Mouse (Mus musculus) ES-CJ7 (cell line): ENCODE measurements around the gene Ldha.
"Not testable (repeated sequence)": the region's sequence is repeated elsewhere in the genome, so short reads cannot be mapped to it uniquely, and the experiment has no call there.

ENCODE experiments used
- DNase-seq: peaks from one replicate; pipeline ENCODE4 v3.0.0; 2011; ENCODE audit warnings: low read depth, low spot score

The Ldha gene

DNA sequence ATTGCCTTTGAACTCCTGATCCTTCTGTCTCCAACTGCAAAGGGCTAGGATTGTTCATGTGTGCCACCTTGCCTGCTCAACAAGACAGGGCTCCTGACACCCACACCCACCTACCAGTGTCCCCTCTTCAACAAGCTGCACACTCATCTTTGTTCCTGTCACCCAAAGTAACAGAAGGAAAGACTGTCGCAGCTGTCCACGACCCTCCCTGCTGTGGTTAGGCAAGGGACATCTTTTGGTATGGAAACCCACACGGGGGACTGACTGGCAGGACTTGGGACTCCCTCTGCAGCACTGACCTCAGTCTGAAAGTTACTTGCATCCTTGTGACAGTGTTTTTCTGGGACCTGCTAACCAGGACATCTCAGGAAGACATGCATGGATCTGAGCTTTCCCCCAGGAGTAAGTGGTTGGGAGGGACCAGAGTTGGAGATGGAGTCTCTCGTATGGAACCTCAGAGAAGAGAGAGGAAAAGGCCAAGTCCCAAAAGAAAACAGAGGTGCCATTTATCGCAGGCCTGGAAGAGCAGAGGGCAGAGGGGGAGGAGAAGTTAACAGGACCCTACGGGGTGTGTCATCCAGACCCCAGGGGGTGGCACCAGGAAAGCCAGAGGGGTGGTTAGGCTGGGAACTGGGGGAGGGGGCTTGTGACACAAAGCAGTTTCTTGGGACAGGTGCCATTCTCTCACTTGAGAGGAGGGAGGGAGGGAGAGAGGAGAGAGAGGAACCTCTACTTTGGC is at the start of gene Ldha:
Gene Ldha (plus strand): TSS at position 689 of the 739 bp plus-strand sequence.
- DNase-seq = no peak

DNA sequence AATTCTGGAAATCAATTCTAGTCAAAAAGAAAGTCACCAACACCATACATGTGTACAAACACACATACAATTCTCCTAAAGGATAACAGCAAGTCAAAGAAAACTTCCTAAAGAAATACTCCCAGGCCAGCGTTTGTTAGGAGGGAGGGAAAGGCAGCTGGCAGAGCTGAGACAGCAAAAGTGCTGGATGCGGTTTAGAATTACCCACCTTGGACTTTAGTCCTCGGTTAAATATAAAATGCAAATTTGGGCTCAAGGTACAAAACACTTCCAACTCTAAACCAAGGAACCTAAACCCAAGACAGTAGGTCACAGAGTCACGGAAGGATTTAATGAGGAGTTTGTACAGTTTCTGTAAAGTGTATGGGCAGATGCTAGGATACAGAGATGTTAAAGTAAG is 47.4 kb upstream of the Ldha start:
- no peak for DNase-seq

DNA sequence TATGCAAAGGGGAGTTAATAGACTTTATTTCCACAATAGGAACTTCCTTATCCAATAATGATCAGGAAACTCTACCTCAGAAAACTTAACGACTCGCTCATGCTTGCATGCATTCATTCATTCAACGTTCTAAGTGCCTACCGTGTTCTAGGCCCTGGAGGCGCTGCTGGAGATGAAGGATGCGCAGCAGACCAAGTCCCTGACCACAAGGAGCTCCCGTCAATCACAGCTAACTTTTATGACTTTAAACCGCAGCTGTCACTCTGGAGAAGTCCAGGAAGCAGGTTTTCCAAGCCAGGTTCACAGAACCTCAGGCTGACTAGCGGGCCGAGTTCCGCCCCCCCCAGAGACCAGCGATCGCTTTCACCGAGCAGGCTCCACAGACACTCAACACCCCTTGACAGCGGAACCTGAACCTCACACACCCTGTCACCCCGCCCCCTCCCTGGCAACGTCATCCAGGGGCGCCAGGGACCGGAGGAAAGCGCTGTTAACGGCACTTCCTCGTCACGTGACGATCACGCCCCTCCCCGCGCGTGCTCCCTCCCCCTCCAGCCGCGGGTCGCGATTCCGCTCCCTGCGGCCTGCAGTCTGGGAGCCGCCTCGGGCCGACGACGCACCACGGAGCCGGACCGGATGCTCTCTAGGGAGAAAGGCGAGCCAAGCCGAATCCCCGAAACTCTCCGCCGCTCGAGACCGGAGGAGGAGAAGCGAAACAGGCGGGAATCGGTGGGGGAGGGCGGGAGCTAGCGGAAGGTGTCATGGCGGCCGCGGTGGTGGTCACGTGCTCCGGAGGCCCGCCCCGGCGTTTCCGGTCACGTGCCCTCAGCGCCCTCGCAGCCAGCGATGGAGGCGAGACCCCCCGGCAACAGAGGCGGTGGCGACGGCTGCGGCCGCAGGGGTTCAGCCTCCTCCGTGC is 45.7 kb upstream of the Ldha start, which contains the start of the genes Hps5 and Gtf2h1:
Gene Hps5 (minus strand): TSS at position 778 of the 919 bp plus-strand sequence.
Gene Gtf2h1 (plus strand): TSS at position 817 of the 919 bp plus-strand sequence.
- peak; percentile 98 for DNase-seq

DNA sequence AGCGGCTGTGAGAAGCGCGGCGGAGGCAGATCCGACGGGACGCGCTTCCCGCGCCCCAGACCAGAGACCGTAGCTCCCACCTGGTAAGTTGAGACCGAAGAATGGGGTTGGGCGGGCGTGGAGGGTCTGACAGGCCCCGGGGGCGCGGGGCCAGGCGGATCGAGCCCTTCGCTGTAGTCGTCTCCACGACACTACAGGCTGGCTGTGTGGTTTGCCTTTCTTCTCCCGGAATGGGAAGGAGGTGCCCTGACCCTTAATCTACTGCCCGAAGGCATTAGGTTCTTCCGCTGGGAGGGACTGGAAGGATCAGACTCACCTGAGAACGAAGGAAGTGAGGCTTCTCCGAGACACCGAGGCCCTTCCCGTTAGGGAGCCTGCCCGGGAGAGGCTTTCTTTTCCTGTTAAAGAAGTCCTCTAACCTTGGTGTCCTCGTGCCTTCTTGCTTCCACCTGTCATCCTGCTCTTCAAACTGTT is 45.0 kb upstream of the Ldha start:
- DNase-seq = no peak

DNA sequence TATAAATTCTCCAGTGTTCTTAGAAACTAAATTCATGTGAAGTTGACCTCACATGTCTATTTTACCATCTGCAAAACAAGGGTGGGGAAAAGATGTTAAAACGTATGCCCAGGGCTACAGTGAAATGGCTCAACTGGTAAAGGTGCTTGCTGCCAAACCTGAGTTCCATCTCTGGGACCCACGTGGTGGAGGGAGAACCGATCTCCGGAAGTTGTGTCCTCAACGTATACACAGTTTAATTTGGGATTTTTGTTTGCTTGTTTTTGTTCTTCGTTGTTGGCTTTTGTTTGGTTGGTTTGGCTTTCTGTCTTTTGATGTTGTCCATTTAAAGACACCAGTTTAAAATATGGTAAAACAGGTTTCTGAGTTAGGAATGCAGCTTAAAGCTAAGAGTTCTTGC is 44.5 kb upstream of the Ldha start:
- DNase-seq = peak; percentile 12

DNA sequence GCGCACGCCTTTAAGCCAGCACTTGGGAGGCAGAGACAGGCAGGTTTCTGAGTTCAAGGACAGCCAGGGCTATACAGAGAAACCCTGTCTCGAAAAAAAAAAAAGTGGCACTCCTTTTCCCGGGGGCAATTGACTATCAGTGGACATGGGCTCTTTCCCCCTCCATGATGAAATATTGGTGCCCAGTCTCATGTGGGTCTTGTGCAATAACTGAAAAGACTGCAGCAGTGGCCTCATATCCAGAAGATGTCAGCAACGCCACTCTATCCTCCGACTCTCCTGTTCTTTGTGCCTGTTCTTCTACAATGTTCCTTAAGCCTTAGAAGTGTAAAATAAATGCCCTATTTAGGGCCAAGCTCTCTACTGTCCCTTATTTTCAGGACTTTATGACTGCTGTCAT is 30.9 kb upstream of the Ldha start:
- no peak for DNase-seq

DNA sequence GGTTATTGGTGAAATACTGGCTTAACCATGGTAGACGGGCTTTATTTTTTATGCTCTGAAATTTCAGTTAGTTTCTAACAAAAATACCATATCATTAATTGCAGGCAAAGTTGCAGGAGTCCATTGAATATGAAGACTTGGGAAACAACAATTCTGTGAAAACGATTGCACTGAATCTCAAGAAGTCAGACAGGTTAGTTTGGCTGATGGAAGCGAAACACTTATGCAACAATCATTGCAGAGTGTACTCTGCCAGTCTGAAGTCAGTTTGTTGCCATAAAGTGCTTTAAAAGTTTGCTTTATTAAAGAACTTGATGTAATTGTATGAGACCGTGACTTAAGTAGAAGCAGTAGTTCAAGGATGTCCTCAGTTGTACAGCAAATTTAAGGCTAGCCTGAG is 27.3 kb upstream of the Ldha start:
- no peak for DNase-seq

DNA sequence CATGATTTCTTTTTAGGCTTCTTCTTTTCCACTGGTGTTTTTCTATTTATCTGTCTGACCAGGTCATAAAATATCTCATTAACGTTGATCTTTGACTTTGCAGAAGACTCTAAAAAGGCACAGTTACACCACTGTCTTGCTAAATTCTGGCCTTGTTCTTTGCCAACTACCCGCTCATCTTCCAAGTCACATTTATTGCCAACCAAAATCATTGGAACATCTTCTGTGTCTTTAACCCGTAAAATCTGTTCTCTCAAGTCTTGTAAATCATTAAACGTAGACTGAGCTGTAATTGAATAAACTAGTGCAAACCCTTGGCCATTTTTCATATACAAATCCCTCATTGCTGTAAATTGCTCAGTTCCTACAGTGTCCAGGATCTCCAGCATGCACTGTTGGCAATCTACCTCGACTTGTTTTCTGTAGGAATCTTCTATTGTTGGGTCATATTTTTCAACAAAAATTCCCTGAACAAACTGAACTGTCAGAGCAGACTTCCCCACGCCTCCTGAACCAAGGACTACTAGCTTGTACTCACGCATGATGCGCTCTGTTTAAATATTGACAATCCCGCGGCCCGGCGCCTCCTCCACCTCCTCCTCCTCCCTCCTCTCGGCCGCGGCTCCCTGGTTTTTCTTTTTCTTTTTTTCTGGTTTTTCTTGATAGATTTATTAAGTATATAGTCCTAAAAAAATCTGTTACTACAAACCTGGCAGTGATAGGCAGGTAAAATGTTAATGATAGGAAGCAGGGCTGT is 20.2 kb upstream of the Ldha start:
- DNase-seq = not testable (repeated sequence)

DNA sequence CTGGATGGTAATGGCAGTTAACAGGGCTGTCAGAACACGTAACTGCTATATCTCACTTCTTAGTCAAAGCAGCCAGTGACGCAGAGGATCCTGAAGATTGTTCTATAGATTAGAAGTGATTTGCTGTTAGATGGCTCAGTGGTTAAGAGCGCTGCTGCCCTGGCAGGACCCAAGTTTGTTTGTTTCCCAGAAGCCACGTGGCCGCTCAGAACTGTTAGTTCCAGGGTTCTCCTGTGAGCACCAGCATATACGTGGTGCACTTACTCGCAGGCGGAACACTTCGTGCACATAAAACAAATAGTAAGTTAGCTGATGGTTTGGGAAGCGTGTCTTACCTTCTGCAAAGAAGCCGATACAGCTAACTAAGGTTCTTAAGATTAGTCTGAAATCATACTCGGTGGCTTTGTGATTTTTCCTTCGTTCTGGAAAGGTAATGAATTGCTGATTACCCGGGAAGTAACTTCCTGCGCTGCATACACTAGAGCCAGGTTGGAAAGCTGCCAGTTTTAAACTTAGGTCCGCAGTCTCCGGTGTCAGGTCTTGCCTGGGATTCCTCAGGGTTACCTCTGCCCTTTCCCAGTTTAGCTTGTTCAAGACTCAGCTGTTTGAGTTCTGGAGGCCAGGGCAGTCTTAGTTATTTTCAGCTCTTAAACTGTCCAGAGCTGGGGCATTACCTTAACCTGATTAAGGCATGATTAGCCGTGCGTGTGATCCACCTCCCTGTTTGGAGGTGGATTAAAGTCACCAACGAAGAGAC is 14.1 kb upstream of the Ldha start:
- no peak for DNase-seq

DNA sequence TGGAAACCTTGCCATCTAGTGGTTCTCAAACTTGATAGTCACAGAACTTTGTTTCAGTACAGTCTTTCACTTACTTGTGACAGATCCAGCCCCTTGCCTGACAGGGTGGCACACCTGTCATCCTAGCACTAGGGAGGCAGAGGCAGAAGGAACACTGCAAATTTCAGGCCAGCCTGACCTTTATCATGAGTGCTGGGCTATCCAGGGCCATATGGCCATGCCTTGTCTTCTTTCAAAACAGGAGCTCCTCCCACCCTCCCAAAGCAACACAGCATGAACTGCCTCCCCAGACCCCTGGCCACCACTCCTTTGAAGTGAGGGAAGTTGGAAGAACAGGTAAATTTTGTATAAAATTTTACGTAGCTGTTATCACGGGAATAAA is 13.5 kb upstream of the Ldha start:
- no peak for DNase-seq

DNA sequence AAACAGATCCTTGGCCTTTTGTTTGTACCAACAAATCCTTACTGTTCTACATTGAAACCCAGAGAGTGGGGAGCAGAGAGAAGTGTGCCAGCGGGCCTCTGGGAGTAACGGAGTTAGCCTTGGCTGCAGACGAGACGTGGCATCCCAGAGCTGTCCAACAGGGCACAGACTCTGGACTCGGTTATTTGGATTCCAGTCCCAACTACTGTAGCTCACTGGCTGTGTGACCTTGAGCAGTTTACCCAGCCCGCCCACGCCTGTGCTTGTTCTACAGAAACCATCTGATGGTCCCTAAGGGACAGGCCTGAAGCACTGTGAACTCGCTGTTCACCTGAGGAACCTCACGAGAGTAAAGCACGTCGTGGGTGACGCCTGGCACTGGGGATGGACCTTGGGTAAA is 11.4 kb upstream of the Ldha start:
- DNase-seq = peak; percentile 32

DNA sequence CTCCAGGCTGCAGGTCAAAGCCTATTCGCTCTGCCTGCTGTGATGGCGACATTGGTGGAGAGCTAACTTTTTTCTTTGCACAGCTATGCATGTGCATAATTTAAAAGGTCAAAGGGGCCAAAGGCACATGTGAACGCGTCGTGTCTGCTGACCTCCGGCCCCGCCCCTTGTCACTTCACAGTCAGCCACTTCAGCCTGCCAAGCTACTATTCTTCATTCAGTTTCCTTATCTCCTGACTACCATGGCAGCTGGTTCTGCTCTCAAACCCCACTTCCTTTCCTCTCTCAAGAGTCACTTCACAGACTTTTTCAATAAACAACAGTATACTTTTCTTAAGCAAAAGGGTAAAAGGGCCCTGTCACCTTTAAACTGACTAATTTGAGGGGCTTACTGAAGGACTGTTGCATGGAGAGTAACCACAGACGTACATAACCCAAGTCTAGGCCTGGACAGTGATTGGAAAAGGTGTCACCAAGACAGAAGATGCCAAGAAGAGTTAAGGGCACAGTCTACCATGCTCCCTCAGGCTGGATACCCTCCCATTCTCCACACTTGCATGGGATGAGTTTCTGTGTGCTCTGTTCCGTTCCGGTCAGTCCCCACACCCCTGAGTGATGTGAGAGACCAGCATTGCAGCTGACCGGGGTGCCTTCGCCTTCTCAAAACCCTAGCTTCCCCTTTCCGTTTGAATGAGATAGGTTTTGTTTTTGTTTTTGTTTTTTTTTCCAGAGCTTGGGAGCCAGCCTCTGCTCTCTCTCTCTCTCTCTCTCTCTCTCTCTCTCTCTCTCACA is 10.3 kb upstream of the Ldha start:
- DNase-seq = no peak

DNA sequence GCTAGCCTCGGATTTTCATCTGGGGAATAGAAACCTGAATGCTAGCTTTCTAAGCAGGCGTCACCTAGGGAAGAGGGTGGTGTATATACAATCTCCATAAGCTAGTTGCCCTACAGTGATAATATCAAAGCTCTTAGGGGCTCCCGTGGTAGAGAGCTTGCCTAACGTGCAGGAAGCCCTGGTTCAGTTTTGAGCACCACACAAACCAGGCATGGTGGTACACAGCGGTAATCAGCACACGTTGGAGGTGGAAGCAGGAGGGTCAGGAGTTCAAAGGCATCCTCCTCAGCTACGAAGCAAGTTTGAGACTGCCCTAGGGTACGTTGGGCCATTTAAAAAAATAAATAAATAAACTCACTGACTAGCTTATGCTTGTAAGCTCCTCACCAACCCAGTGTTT is 9.6 kb upstream of the Ldha start:
- DNase-seq = no peak

DNA sequence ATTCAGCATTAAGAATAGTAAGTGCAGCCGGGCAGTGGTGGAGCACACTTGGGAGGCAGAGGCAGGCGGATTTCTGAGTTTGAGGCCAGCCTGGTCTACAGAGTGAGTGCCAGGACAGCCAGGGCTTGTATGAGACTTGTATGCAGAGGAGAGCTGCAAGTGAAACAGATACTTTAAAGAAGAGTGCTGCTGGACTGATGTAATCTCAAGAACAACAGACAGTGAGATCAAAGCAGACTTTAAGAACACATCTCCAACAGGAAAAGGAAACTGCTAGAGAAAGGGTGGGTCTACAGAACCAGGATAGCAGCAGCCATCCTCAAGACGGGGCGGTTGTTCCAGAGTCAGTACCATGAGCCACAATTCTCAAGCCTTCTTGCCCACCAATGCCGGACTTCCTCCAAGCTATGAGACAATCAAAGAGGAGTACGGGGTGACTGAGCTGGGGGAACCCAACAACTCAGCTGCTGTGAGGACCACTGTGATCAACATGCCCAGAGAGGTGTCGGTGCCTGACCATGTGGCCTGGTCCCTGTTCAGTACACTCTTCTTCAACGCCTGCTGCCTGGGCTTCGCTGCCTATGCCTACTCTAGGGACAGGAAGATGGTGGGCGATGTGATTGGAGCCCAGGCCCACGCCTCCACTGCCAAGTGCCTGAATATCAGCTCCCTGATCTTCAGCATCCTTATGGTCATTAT is 9.0 kb upstream of the Ldha start:
- not testable (repeated sequence) for DNase-seq

DNA sequence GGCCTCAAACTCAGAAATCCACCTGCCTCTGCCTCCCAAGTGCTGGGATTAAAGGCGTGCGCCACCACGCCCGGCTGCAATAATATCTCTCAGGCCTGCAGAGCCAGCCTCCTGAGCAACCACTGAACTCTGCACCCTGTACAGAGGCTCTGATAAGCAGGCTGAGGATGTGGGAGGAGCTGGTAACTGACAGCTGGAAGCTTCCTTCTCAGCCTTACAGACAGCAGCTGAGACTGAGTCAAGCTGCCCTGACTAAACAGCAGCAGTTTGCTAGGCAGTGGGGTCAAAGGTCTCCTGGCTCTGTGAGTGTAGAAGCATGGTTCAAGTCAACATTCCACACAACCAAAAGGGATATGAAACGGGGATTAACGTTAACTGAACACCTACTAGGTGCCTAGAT is 8.0 kb upstream of the Ldha start:
- no peak for DNase-seq

DNA sequence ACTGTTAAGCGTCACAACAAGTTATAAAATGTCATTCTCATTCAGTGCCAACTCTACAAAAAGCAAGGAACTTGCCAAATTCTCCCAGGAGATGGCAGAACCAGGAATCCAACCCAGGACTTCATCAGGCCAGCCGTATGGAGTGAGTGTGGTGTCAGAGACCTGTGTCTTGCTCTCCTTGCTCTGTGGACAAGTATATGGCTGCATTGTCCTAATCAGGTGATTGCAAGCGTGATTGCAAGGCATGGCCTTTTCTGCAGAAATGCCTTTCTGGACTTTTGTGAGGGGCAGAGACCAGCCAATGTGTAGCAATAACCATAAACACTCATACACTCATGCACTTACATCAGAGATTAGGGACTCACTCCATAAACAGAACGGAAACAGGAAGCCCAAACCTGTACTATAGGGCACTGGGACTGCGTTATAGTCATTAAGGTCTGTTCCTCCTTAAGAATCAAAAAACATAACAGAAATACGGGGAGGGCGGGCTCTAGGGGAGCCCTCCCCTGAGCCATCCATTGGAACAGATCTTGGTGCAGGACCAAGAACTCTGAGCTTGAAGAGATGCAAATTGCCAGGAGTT is 7.5 kb upstream of the Ldha start:
- DNase-seq = no peak

DNA sequence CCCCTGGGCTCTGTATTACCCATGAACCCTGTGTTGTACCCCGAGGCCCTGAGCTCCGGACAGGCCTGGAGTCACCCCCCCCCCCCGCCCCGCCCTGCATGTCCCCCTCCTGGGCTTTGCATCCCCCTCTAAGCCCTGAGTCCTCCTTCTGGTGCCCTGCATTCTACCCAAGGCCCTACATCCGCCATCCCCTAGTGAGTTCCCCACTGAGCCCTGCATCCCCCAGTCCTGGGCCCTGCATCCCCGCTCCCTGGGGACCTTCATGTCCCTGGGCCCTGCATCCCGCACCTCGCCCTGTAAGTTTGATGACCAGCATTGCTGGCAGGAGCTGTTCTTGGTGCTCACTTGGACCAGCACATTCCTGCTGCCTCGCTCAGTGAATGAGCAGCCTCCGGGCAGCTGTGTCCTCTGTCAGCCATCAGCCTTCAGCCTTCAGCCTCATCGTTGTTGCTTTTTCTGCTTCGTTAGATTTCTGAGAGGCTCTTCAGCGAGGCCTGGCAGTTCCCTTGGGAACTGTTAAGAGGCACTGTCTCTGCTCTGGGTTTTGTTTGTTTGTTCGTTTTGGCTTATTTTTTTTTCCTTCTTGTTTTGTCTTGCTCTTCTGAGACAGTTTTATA is 6.2 kb upstream of the Ldha start:
- no peak for DNase-seq

DNA sequence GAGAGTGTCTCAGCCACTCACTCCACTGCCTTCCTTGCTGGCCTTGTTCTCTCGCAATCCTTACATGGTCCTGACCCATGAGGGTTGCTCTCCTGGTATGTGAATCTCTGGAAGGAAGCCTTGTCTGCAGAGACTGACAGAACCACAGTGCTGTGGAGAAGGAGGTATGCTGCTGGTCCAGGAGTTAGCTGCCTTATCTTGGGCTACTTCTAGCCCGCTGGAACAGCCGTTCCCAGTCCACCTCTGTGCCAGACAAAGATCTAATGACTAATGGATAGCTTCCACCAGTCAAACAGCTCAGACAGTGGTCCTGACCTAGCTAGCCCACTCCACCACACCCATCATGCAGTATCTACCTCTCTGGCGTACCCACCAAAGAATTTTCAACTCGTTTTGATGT is 4.9 kb upstream of the Ldha start:
- DNase-seq = no peak

DNA sequence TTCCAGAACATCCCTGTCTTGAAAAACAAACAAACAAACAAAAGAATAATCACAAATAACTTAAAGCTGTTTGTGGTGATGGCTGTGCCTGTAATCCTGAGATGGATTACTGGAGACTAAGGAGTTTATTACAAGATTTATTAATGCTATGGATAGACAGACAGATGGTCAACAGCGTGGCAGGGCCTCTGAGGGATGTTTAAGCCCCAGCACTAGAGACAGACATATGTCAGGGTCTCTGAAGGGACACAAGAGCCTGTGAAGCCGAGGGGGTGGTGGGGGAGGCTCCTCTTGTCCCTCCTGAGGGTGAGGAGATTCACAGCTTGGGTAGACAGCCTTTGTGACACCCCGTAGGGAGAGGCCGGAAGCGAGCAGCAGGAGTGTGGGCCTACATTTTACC is 4.2 kb upstream of the Ldha start:
- no peak for DNase-seq
